Mouse (Mus musculus): ENCODE measurements at regions not wholly inside any gene's neighbourhood (a gene's known extent, or its start where the extent isn't known, plus 50 kb on each side); places are given as distances from the start of the nearest gene placed in this dataset.

GRCm38 (mm10) chr2:61922496-61922895 lies 119.8 kb downstream of the Tbr1 start:
- WGBS (ENCODE audit: insufficient replicate concordance) = 50% methylated on average over 1 of the region's 1 CpGs

DNA sequence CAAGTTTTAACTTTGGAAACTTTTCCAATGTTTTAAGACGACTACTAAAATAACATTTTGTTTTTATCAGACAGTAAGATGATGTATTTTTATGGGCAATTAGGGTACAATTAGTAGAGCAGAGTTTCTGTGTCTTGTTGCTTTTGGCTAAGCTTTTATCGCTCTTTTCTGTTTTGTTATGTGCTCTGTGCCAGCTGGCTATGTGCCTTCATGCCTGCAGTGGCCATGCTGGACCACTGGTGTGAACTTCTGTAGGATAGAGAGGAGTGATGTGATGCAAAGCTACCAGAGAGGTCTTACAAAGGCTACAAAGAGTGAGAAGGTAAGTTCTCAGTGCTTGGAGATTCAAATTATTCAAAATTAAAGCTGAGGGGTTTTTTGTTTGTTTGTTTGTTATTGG lies 108.0 kb upstream of the Slc4a10 start:
- H3K9me3 ChIP-seq (ENCODE audit: control insufficient read depth, low read length) = no peaks in the 10 kb centered on the region
- H3K9ac ChIP-seq (replicated peaks) = no peak overlapping the region
- H3K4me1 ChIP-seq (replicated peaks; ENCODE audit: control insufficient read depth in 2 of 2, insufficient read depth in 2 of 2, low read length in 1 of 2) = no peaks in the 10 kb centered on the region
- no peaks in the 10 kb centered on the region for H3K36me3 ChIP-seq (replicated peaks; ENCODE audit: control insufficient read depth, insufficient read depth, low read depth)
- DNase-seq (ENCODE audit: low read depth in 3 of 3, low spot score in 3 of 3) = no peak
- TF ChIP-seq CTCF (IDR thresholded peaks at IDR 0.05; ENCODE audit: low read depth) = no peak
- TF ChIP-seq EP300 (IDR thresholded peaks at IDR 0.05; ENCODE audit: low read depth) = no peak
- no peak overlapping the region for H3K4me2 ChIP-seq (ENCODE audit: low read depth)
- no peak for ATAC-seq (ENCODE audit: insufficient read depth)
- 61% methylated on average over 2 of the region's 2 CpGs for WGBS (ENCODE audit: insufficient replicate concordance)
- H3K4me3 ChIP-seq (ENCODE audit: insufficient read depth in 1 of 2, low read depth in 2 of 2, low read length in 2 of 2) = no peak overlapping the region
- no peak overlapping the region for H3K27ac ChIP-seq
- H3K27me3 ChIP-seq (ENCODE audit: control insufficient read depth, insufficient read depth, low read length) = no peaks in the 10 kb centered on the region

More at GRCm38 (mm10) chr2:61922496-61922895, 119.8 kb downstream of the Tbr1 start:
- H3K4me3 ChIP-seq (ENCODE audit: insufficient read depth in 1 of 2, low read depth in 2 of 2, low read length in 2 of 2) = no peak overlapping the region
- H3K9ac ChIP-seq (replicated peaks) = no peak overlapping the region
- H3K27ac ChIP-seq = no peak overlapping the region
- H3K27me3 ChIP-seq (ENCODE audit: control insufficient read depth, insufficient read depth, low read length) = no peaks in the 10 kb centered on the region
- no peak for DNase-seq (ENCODE audit: low read depth in 3 of 3, low spot score in 3 of 3)
- no peaks in the 10 kb centered on the region for H3K9me3 ChIP-seq (ENCODE audit: control insufficient read depth, low read length)
- ATAC-seq (ENCODE audit: insufficient read depth) = no peak
- TF ChIP-seq EP300 (IDR thresholded peaks at IDR 0.05; ENCODE audit: low read depth) = no peak
- no peak for TF ChIP-seq CTCF (IDR thresholded peaks at IDR 0.05; ENCODE audit: low read depth)
- H3K4me1 ChIP-seq (replicated peaks; ENCODE audit: control insufficient read depth in 2 of 2, insufficient read depth in 2 of 2, low read length in 1 of 2) = no peaks in the 10 kb centered on the region
- no peaks in the 10 kb centered on the region for H3K36me3 ChIP-seq (replicated peaks; ENCODE audit: control insufficient read depth, insufficient read depth, low read depth)
- no peak overlapping the region for H3K4me2 ChIP-seq (ENCODE audit: low read depth)

GRCm38 (mm10) chr2:61965916-61966315 lies 80.3 kb upstream of the Slc4a10 start:
- TF ChIP-seq CTCF (IDR thresholded peaks at IDR 0.05; ENCODE audit: low read depth) (no peak), EP300 (IDR thresholded peaks at IDR 0.05; ENCODE audit: low read depth) (no peak)
- no peak for DNase-seq (ENCODE audit: low read depth in 3 of 3, low spot score in 3 of 3)
- H3K27ac ChIP-seq = no peak overlapping the region
- peaks cover 0 to 5% of the 10 kb centered on the region in 2 experiments; a peak in 2 of 4 replicates for H3K4me1 ChIP-seq (replicated peaks; ENCODE audit: control insufficient read depth in 2 of 2, insufficient read depth in 2 of 2, low read length in 1 of 2)
- no peaks in the 10 kb centered on the region for H3K36me3 ChIP-seq (replicated peaks; ENCODE audit: control insufficient read depth, insufficient read depth, low read depth)
- H3K9me3 ChIP-seq (ENCODE audit: control insufficient read depth, low read length) = no peaks in the 10 kb centered on the region
- H3K9ac ChIP-seq (replicated peaks) = no peak overlapping the region
- no peaks in the 10 kb centered on the region for H3K27me3 ChIP-seq (ENCODE audit: control insufficient read depth, insufficient read depth, low read length)
- no peak overlapping the region for H3K4me3 ChIP-seq (ENCODE audit: insufficient read depth in 1 of 2, low read depth in 2 of 2, low read length in 2 of 2)
- H3K4me2 ChIP-seq (ENCODE audit: low read depth) = no peak overlapping the region
- WGBS (ENCODE audit: insufficient replicate concordance) = 38% methylated on average over 2 of the region's 2 CpGs
- ATAC-seq (ENCODE audit: insufficient read depth) = no peak

DNA sequence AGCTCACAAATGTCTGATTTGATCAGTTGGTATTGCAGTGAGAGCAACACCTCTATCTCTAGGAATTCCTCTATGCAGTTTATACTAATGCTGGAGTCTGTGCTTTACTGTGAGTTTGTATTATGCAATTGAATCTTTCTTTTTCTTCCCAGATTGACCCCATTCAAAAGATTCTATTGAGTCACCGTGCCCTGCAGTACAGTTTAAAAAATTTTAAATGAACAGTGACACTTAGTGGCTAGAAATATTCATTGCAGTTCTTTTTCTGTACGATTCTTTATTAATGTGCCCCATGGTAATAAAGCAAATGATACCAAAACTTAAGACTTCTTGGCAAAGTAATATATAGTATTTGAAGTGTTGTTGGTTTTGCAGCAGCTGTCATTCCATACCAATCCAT lies 78.5 kb upstream of the Slc4a10 start:
- TF ChIP-seq EP300 (IDR thresholded peaks at IDR 0.05; ENCODE audit: low read depth) (no peak), CTCF (IDR thresholded peaks at IDR 0.05; ENCODE audit: low read depth) (no peak)
- Histone ChIP-seq H3K27ac (no peak overlapping the region), H3K4me3 (ENCODE audit: insufficient read depth in 1 of 2, low read depth in 2 of 2, low read length in 2 of 2) (no peak overlapping the region), H3K4me1 (replicated peaks; ENCODE audit: control insufficient read depth in 2 of 2, insufficient read depth in 2 of 2, low read length in 1 of 2) (peaks cover 0 to 5% of the 10 kb centered on the region in 2 experiments; a peak in 2 of 4 replicates), H3K9ac (replicated peaks) (no peak overlapping the region), H3K4me2 (ENCODE audit: low read depth) (no peak overlapping the region), H3K27me3 (ENCODE audit: control insufficient read depth, insufficient read depth, low read length) (no peaks in the 10 kb centered on the region), H3K9me3 (ENCODE audit: control insufficient read depth, low read length) (no peaks in the 10 kb centered on the region), H3K36me3 (replicated peaks; ENCODE audit: control insufficient read depth, insufficient read depth, low read depth) (no peaks in the 10 kb centered on the region)
- ATAC-seq (ENCODE audit: insufficient read depth) = no peak
- WGBS (ENCODE audit: insufficient replicate concordance) = 10% methylated on average over 2 of the region's 2 CpGs
- no peak for DNase-seq (ENCODE audit: low read depth in 3 of 3, low spot score in 3 of 3)

- DNase-seq (ENCODE audit: low read depth in 3 of 3, low spot score in 3 of 3) (peak in 2 of 3 experiments; percentile 19 to 44), ATAC-seq (ENCODE audit: insufficient read depth) (peak; percentile 88)
- no peaks in the 10 kb centered on the region for H3K9me3 ChIP-seq (ENCODE audit: control insufficient read depth, low read length)
- H3K4me2 ChIP-seq (ENCODE audit: low read depth) = no peak overlapping the region
- H3K27me3 ChIP-seq (ENCODE audit: control insufficient read depth, insufficient read depth, low read length) = no peaks in the 10 kb centered on the region
- H3K4me3 ChIP-seq (ENCODE audit: insufficient read depth in 1 of 2, low read depth in 2 of 2, low read length in 2 of 2) = no peak overlapping the region
- 9% methylated on average over 2 of the region's 2 CpGs for WGBS (ENCODE audit: insufficient replicate concordance)
- H3K27ac ChIP-seq = no peak overlapping the region; the same call in 1 of the 2 replicates
- no peak for TF ChIP-seq CTCF (IDR thresholded peaks at IDR 0.05; ENCODE audit: low read depth)
- TF ChIP-seq EP300 (IDR thresholded peaks at IDR 0.05; ENCODE audit: low read depth) = peak; percentile 78
- no peaks in the 10 kb centered on the region for H3K36me3 ChIP-seq (replicated peaks; ENCODE audit: control insufficient read depth, insufficient read depth, low read depth)
- H3K9ac ChIP-seq (replicated peaks) = no peak overlapping the region
- H3K4me1 ChIP-seq (replicated peaks; ENCODE audit: control insufficient read depth in 2 of 2, insufficient read depth in 2 of 2, low read length in 1 of 2) = peaks cover 0 to 5% of the 10 kb centered on the region in 2 experiments; a peak in 2 of 4 replicates
Observed at GRCm38 (mm10) chr2:61970029-61970428, 76.2 kb upstream of the Slc4a10 start.
